Mouse (Mus musculus) heart, embryonic 15.5 days (tissue): ENCODE data around the gene Mrrf. TPM values are rescaled to one million over a fixed set of nuclear protein-coding genes. Genes with fewer than 3 reads are reported as not detected.

Experiments used
- ATAC-seq: fragments of 200-750 bp; cut with Nextera tagmentation; replicated peaks from 2 replicates; pipeline ENCODE4 v1.8.0; 2017; ENCODE audit warnings: low read depth, moderate TSS enrichment; ENCODE audit not compliant: insufficient number of reproducible peaks, insufficient read depth, low FRiP score
- H3K27ac ChIP-seq: fragments of 300-500 bp; sonication (generic); 2 replicates; pipeline ENCODE4 v1.5.1; 2015; ENCODE audit warnings: mild to moderate bottlenecking, inconsistent platforms
- H3K27me3 ChIP-seq: fragments of 300-500 bp; sonication (generic); 2 replicates; pipeline ENCODE4 v1.6.1; 2015; ENCODE audit warnings: inconsistent platforms
- H3K36me3 ChIP-seq: fragments of 300-500 bp; sonication (generic); 2 replicates; pipeline ENCODE4 v1.6.1; 2015; ENCODE audit warnings: mild to moderate bottlenecking, inconsistent platforms
- H3K4me1 ChIP-seq: fragments of 300-500 bp; sonication (generic); replicated peaks from 2 replicates; pipeline ENCODE4 v1.6.1; 2015; ENCODE audit warnings: inconsistent platforms
- H3K4me2 ChIP-seq: fragments of 300-500 bp; sonication (generic); 2 replicates; pipeline ENCODE4 v1.6.1; 2015; ENCODE audit warnings: inconsistent platforms, mild to moderate bottlenecking, moderate library complexity
- H3K4me3 ChIP-seq: fragments of 300-500 bp; sonication (generic); 2 replicates; pipeline ENCODE4 v1.5.1; 2015; ENCODE audit warnings: mild to moderate bottlenecking, inconsistent platforms
- H3K9ac ChIP-seq: fragments of 300-500 bp; sonication (generic); 2 replicates; pipeline ENCODE4 v1.6.1; 2015; ENCODE audit warnings: mild to moderate bottlenecking, inconsistent platforms
- H3K9me3 ChIP-seq: fragments of 300-500 bp; sonication (generic); replicated peaks from 2 replicates; pipeline ENCODE4 v1.6.1; 2016; ENCODE audit warnings: inconsistent platforms
- WGBS: fragments of 180-500 bp; shearing (Covaris S2); methylation state at CpG from one replicate; pipeline ENCODE4 v1.1.7; 2015; ENCODE audit warnings: mixed read lengths; 5-methylcytosine and 5-hydroxymethylcytosine counted together
- polyA plus RNA-seq: library from polyadenylated mRNA; unstranded; fragments of >200 nt; fragmentation: Nextera tagmentation; extraction: Ambion mirVana; gene quantifications from 2 replicates; pipeline ENCODE4 v1.2.1, GENCODE M21; 2015

Gene Mrrf
- polyA plus RNA-seq, 1 experiment from 2014 or later = 38.6 TPM

DNA sequence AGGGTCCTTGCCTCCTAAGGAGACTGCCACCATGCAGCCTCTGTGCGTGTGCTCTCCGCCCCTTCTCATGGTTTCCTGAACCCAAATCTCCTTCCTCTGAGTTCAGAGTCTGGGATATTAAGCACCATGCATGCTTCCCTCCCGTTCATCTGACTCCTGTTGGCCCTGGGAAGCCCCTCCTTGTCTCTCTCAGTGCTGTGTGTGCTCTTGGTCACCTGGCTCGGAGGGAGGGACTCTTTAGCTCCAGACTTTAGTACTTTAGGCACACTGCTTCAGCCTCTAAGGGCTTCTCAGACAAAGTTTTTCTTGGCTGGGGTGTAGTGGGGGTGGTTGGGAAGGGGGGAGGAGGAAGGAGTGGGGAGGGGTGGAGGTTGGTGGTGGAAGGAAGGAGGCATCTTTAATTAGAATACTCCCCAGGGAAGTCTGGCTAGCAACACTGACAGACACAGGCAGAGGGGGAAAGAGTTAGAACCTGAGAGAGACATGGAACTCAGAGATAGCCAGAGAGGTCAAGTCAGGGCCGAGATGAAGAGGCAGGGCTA, 81.6 kb downstream of the Mrrf start:
- Histone ChIP-seq H3K36me3 (no peaks in the 10 kb centered on the region), H3K4me2 (peak overlapping the region; percentile 43), H3K27me3 (no peaks in the 10 kb centered on the region), H3K4me3 (no peak overlapping the region), H3K9ac (no peak overlapping the region), H3K4me1 (peaks cover 41% of the 10 kb centered on the region), H3K27ac (peak overlapping the region; percentile 65), H3K9me3 (no peaks in the 10 kb centered on the region)
- 31% methylated on average over 5 of the region's 5 CpGs for WGBS
- no peak for ATAC-seq

DNA sequence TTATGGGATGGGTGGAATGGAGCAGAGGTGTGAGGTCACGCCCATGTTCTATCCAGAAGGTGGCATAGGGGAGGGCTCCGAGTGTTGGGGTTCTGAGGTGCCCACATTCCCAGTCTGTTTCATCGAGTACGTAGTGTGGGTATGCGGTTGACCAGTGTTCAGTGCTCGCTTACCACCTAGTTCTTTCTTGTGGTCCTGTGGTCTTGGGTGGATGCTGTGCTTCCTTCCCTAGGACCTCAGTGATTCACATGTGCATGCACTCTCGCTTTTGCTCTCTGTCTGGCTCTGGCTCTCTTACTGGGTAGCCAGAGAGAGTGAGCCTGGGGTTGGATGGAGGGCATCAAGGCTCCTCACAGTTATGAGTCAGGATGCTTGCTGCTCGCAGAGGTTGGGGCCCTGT, 83.9 kb downstream of the Mrrf start:
- H3K4me2 ChIP-seq = no peak overlapping the region
- no peaks in the 10 kb centered on the region for H3K36me3 ChIP-seq
- peaks cover 34% of the 10 kb centered on the region for H3K4me1 ChIP-seq
- no peaks in the 10 kb centered on the region for H3K27me3 ChIP-seq
- ATAC-seq = no peak
- H3K9ac ChIP-seq = no peak overlapping the region
- no peak overlapping the region for H3K4me3 ChIP-seq
- H3K27ac ChIP-seq = no peak overlapping the region
- H3K9me3 ChIP-seq = no peaks in the 10 kb centered on the region
- 85% methylated on average over 8 of the region's 8 CpGs for WGBS

- no peak overlapping the region for H3K4me2 ChIP-seq
- H3K9ac ChIP-seq = no peak overlapping the region
- no peak for ATAC-seq
- no peaks in the 10 kb centered on the region for H3K27me3 ChIP-seq
- H3K27ac ChIP-seq = no peak overlapping the region
- WGBS = 80% methylated on average over 4 of the region's 4 CpGs
- H3K36me3 ChIP-seq = no peaks in the 10 kb centered on the region
- H3K4me3 ChIP-seq = no peak overlapping the region
- no peaks in the 10 kb centered on the region for H3K9me3 ChIP-seq
- peaks cover 34% of the 10 kb centered on the region for H3K4me1 ChIP-seq
Observed at GRCm38 (mm10) chr2:36220891-36221290, 84.7 kb downstream of the Mrrf start.

GRCm38 (mm10) chr2:36222168-36222848, 86.1 kb downstream of the Mrrf start:
- no peak overlapping the region for H3K4me2 ChIP-seq
- H3K27me3 ChIP-seq = no peaks in the 10 kb centered on the region
- ATAC-seq = no peak
- H3K4me3 ChIP-seq = no peak overlapping the region
- WGBS = 58% methylated on average over 7 of the region's 7 CpGs
- no peak overlapping the region for H3K9ac ChIP-seq
- H3K36me3 ChIP-seq = no peaks in the 10 kb centered on the region
- H3K9me3 ChIP-seq = no peaks in the 10 kb centered on the region
- peaks cover 19% of the 10 kb centered on the region for H3K4me1 ChIP-seq
- H3K27ac ChIP-seq = no peak overlapping the region

- H3K4me3 ChIP-seq = no peak overlapping the region
- H3K9me3 ChIP-seq = no peaks in the 10 kb centered on the region
- ATAC-seq = no peak
- no peaks in the 10 kb centered on the region for H3K36me3 ChIP-seq
- no peak overlapping the region for H3K27ac ChIP-seq
- no peaks in the 10 kb centered on the region for H3K27me3 ChIP-seq
- H3K9ac ChIP-seq = no peak overlapping the region
- H3K4me1 ChIP-seq = peaks cover 10% of the 10 kb centered on the region; the same call in 1 of the 2 replicates
- no peak overlapping the region for H3K4me2 ChIP-seq
Observed at GRCm38 (mm10) chr2:36223436-36223835, 87.2 kb downstream of the Mrrf start.

DNA sequence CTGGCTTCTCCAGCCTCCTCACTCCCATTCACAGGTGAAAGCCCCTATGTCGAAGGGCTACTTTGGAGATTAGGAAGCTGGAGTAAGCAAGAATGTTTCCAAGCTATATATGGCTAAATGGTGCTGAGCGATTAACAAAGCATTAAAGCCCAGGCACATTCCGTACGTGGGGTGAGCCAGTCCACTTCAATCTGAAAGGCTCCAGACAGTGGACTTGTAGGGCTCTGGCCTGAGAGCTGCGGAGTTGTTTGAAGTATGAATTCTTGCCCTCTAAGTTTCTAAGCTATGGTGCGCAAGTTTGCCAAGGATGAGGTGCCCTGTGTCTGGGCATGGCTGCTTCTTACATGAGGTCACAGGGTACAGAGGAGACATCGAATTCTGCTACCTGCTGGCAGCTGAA, 88.0 kb downstream of the Mrrf start:
- no peaks in the 10 kb centered on the region for H3K27me3 ChIP-seq
- no peak overlapping the region for H3K4me3 ChIP-seq
- H3K36me3 ChIP-seq = no peaks in the 10 kb centered on the region
- no peak overlapping the region for H3K4me2 ChIP-seq
- peaks cover 10% of the 10 kb centered on the region; the same call in 1 of the 2 replicates for H3K4me1 ChIP-seq
- no peak for ATAC-seq
- H3K27ac ChIP-seq = no peak overlapping the region
- WGBS = 63% methylated on average over 7 of the region's 7 CpGs
- no peaks in the 10 kb centered on the region for H3K9me3 ChIP-seq
- H3K9ac ChIP-seq = no peak overlapping the region

DNA sequence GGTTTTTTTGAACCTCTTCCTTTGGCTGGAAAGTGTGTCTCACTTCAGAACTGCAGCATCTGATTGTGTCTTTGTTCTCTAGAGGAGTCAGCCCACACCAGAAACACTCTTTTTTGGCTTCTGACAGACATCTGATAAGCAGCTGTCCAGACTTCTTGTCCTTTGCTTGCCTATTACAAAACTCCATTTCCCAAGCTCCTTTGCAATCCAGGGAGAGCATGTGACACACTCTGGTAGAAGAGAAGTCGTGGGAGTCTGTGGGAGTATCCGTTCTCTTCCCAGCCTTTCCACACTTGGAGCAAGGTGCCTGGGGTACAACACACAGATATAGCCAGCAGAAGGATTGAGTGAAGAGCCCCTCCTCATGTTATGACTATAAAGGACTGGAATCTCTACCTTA, 88.4 kb downstream of the Mrrf start:
- ATAC-seq = no peak
- 25% methylated on average over 2 of the region's 2 CpGs for WGBS

GRCm38 (mm10) chr2:36230366-36230765, 94.2 kb downstream of the Mrrf start, which contains the start of gene Ptgs1:
Ptgs1 (plus strand) TSS chr2:36230426.
- peak; percentile 33; the same call in 1 of the 2 replicates for ATAC-seq
- H3K27ac ChIP-seq = peak within 1 kb of the TSS; percentile 76
- no peaks in the 10 kb centered on the region for H3K9me3 ChIP-seq
- H3K36me3 ChIP-seq = no peaks in the 10 kb centered on the region
- H3K4me2 ChIP-seq = peak within 1 kb of the TSS; percentile 95
- H3K9ac ChIP-seq = peak within 1 kb of the TSS; percentile 71
- H3K4me1 ChIP-seq = peaks cover 29% of the 10 kb centered on the region
- H3K4me3 ChIP-seq = peak within 1 kb of the TSS; percentile 61
- under 1% methylated on average over 18 of the region's 18 CpGs for WGBS
- no peaks in the 10 kb centered on the region for H3K27me3 ChIP-seq

More for the DNA sequence above, 88.4 kb downstream of the Mrrf start:
- Histone ChIP-seq H3K27me3 (no peaks in the 10 kb centered on the region), H3K36me3 (no peaks in the 10 kb centered on the region), H3K4me3 (no peak overlapping the region), H3K4me1 (peaks cover 10% of the 10 kb centered on the region), H3K4me2 (no peak overlapping the region), H3K9me3 (no peaks in the 10 kb centered on the region), H3K27ac (no peak overlapping the region), H3K9ac (no peak overlapping the region)

DNA sequence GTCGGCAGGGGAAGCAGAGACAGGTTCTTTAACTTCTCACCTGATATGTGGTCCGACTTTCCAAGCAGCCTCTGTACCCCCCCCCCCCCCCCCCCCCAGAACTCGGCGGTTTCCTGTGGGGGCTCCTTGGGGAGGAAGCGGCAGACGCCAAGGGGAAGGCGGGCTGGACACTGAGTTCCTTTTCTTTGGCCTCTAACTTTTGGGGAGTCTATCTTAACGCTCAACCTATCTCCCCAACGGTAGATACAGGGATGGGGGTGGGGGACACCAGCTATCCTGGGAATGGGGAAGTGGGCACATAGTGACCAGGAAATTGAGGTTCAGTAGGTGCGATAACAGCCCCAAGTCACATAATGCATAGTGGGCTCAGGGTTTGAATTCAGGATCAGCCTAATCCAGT, 94.8 kb downstream of the Mrrf start:
- WGBS = 25% methylated on average over 10 of the region's 10 CpGs
- H3K9me3 ChIP-seq = no peaks in the 10 kb centered on the region
- peak overlapping the region; percentile 76; the same call in 1 of the 2 replicates for H3K27ac ChIP-seq
- peak overlapping the region; percentile 71 for H3K9ac ChIP-seq
- H3K36me3 ChIP-seq = no peaks in the 10 kb centered on the region
- H3K4me2 ChIP-seq = peak overlapping the region; percentile 95
- H3K27me3 ChIP-seq = no peaks in the 10 kb centered on the region
- peaks cover 35% of the 10 kb centered on the region for H3K4me1 ChIP-seq
- peak overlapping the region; percentile 61 for H3K4me3 ChIP-seq
- no peak for ATAC-seq

DNA sequence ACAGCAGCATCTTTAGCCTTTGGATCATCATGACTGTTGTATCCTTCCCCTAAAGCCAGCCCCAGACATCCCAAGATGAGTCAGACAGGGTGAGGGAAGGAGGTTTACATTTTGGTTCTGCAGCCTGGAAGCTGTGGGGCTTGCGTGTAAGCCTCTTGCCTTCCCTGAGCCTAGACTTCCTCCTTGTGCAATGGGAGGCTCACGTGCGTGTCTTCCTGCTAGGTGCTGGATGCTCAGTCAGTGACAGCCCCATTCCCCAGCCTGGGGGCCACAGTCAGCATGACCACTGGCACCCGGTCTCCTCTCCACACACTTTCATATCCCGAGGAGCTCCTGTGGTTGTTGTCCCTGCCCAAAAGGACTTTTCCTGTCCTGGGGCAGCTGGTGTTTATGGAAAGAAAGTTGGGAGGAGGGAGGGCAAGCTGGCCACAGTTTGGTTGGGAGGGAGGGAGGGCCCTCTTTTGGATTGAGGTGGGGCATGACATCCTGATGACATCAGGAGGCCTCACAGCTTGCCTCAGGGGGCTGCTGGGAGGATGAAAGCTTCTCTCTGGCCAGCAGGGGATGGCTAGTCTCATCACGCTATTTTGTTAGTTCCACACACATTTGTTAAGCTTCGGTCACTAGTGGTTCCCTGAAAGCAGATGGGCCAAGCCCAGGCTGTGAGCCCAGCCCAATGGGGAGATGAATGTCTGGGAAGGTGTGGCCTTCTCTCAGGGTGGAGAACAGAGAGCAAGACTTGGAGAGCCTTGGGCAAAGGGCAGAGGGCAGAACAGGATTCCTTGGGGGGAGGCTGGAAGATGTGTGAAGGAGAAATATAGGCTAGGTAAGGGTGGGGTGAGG, 98.6 kb downstream of the Mrrf start:
- Histone ChIP-seq H3K27me3 (no peaks in the 10 kb centered on the region), H3K4me1 (peaks cover 48% of the 10 kb centered on the region), H3K36me3 (0 out of 2 replicates have a peak, but pooled peaks cover 6% of the 10 kb centered on the region), H3K9ac (no peak overlapping the region), H3K9me3 (no peaks in the 10 kb centered on the region), H3K4me3 (no peak overlapping the region), H3K4me2 (no peak overlapping the region), H3K27ac (peak overlapping the region; percentile 59)
- ATAC-seq = no peak
- WGBS = 38% methylated on average over 7 of the region's 7 CpGs

DNA sequence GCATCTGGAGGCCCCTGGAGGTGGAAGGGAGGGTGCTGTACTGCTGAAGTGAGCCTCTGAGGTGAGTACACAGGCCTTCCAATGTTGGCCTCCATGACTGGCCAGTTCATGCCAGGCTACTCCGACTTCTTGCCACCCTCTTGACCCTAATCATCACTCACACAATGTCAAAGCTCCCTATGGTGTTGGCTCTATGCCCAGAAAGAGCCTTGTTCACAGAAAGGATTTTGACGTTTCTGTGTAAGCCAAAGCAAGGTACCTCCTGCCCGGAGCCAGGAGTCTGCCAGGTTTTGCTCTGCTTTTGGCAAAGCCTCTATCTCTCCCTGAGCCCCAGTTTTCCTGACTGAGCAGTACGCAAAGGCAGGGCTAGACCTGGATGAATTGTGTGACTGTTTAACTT, 99.7 kb downstream of the Mrrf start:
- H3K9me3 ChIP-seq = no peaks in the 10 kb centered on the region
- H3K36me3 ChIP-seq = 0 out of 2 replicates have a peak, but pooled peaks cover 6% of the 10 kb centered on the region
- H3K27me3 ChIP-seq = no peaks in the 10 kb centered on the region
- H3K4me3 ChIP-seq = no peak overlapping the region
- no peak overlapping the region for H3K4me2 ChIP-seq
- peak overlapping the region; percentile 59 for H3K27ac ChIP-seq
- H3K9ac ChIP-seq = no peak overlapping the region
- peaks cover 37% of the 10 kb centered on the region for H3K4me1 ChIP-seq
- WGBS = 5% methylated on average over 4 of the region's 4 CpGs
- peak; percentile 73 for ATAC-seq
